Mouse (Mus musculus): ENCODE data around the gene Vav1. TPM values are rescaled to one million over a fixed set of nuclear protein-coding genes. Genes with fewer than 3 reads are reported as not detected.

Vav1 gene
- polyA plus RNA-seq, 1 experiment = not detected

- no peaks in the 10 kb centered on the region for H3K79me2 ChIP-seq (ENCODE audit: control insufficient read depth, insufficient read depth)
- H3K27me3 ChIP-seq (ENCODE audit: control insufficient read depth, insufficient read depth, insufficient read length) = no peaks in the 10 kb centered on the region
- H3K36me3 ChIP-seq (ENCODE audit: control insufficient read depth, insufficient read depth) = no peaks in the 10 kb centered on the region
- H3K4me2 ChIP-seq (ENCODE audit: low read depth) = no peak overlapping the region
- no peak overlapping the region for H3K4me3 ChIP-seq
- no peak overlapping the region for H3ac ChIP-seq (ENCODE audit: control insufficient read depth, insufficient read length)
- TF ChIP-seq MYOG (IDR thresholded peaks at IDR 0.05; ENCODE audit: control insufficient read depth in 1 of 3, insufficient read depth in 1 of 3, insufficient read length in 2 of 3, low read depth in 2 of 3) = no peak
Measured at GRCm38 (mm10) chr17:57271301-57271700, 7.6 kb upstream of the Vav1 start.

GRCm38 (mm10) chr17:57273846-57274245 is 5.1 kb upstream of the Vav1 start:
- Histone ChIP-seq H3ac (ENCODE audit: control insufficient read depth, insufficient read length) (no peak overlapping the region), H3K27me3 (ENCODE audit: control insufficient read depth, insufficient read depth, insufficient read length) (peaks cover 9% of the 10 kb centered on the region), H3K36me3 (ENCODE audit: control insufficient read depth, insufficient read depth) (no peaks in the 10 kb centered on the region), H3K4me3 (no peak overlapping the region), H3K4me2 (ENCODE audit: low read depth) (no peak overlapping the region), H3K79me2 (ENCODE audit: control insufficient read depth, insufficient read depth) (no peaks in the 10 kb centered on the region)
- TF ChIP-seq POLR2AphosphoS2 (IDR thresholded peaks at IDR 0.05; ENCODE audit: insufficient read length, low read depth) (no peak), SRF (IDR thresholded peaks at IDR 0.05; ENCODE audit: control insufficient read depth, insufficient read length, low read depth) (no peak), MAX (IDR thresholded peaks at IDR 0.05; ENCODE audit: low read depth) (no peak), USF1 (IDR thresholded peaks at IDR 0.05; ENCODE audit: low read depth) (no peak), POLR2A (IDR thresholded peaks at IDR 0.05; ENCODE audit: insufficient read length, low read depth) (no peak), E2F4 (IDR thresholded peaks at IDR 0.05; ENCODE audit: insufficient read depth) (no peak), MYOG (IDR thresholded peaks at IDR 0.05; ENCODE audit: control insufficient read depth in 1 of 3, insufficient read depth in 1 of 3, insufficient read length in 2 of 3, low read depth in 2 of 3) (no peak), TCF12 (IDR thresholded peaks at IDR 0.05; ENCODE audit: insufficient read depth, poor library complexity, severe bottlenecking) (no peak), TCF3 (IDR thresholded peaks at IDR 0.05; ENCODE audit: insufficient read length, low read depth) (no peak), CEBPB (IDR thresholded peaks at IDR 0.05; ENCODE audit: insufficient read depth, poor library complexity, severe bottlenecking) (no peak)

- Histone ChIP-seq H3K79me2 (ENCODE audit: control insufficient read depth, insufficient read depth) (no peaks in the 10 kb centered on the region), H3K4me2 (ENCODE audit: low read depth) (peak overlapping the region; percentile 83), H3K4me3 (peak overlapping the region; percentile 54), H3ac (ENCODE audit: control insufficient read depth, insufficient read length) (peak overlapping the region; percentile 16), H3K27me3 (ENCODE audit: control insufficient read depth, insufficient read depth, insufficient read length) (peaks cover 17% of the 10 kb centered on the region), H3K36me3 (ENCODE audit: control insufficient read depth, insufficient read depth) (no peaks in the 10 kb centered on the region)
- TF ChIP-seq SRF (IDR thresholded peaks at IDR 0.05; ENCODE audit: control insufficient read depth, insufficient read length, low read depth) = no peak
- TF ChIP-seq CEBPB (IDR thresholded peaks at IDR 0.05; ENCODE audit: insufficient read depth, poor library complexity, severe bottlenecking) = no peak
- no peak for TF ChIP-seq TCF3 (IDR thresholded peaks at IDR 0.05; ENCODE audit: insufficient read length, low read depth)
- TF ChIP-seq TCF12 (IDR thresholded peaks at IDR 0.05; ENCODE audit: insufficient read depth, poor library complexity, severe bottlenecking) = no peak
- no peak for TF ChIP-seq POLR2AphosphoS2 (IDR thresholded peaks at IDR 0.05; ENCODE audit: insufficient read length, low read depth)
- TF ChIP-seq MAX (IDR thresholded peaks at IDR 0.05; ENCODE audit: low read depth) = no peak
- TF ChIP-seq POLR2A (IDR thresholded peaks at IDR 0.05; ENCODE audit: insufficient read length, low read depth) = no peak
Measured at GRCm38 (mm10) chr17:57274686-57275085, 4.2 kb upstream of the Vav1 start.

GRCm38 (mm10) chr17:57275111-57275996 is 3.5 kb upstream of the Vav1 start:
- no peaks in the 10 kb centered on the region for H3K36me3 ChIP-seq (ENCODE audit: control insufficient read depth, insufficient read depth)
- peak overlapping the region; percentile 16 for H3ac ChIP-seq (ENCODE audit: control insufficient read depth, insufficient read length)
- H3K4me3 ChIP-seq = peak overlapping the region; percentile 54
- peak; percentile 39 for TF ChIP-seq POLR2AphosphoS2 (IDR thresholded peaks at IDR 0.05; ENCODE audit: insufficient read length, low read depth)
- peak; percentile 56 for TF ChIP-seq POLR2A (IDR thresholded peaks at IDR 0.05; ENCODE audit: insufficient read length, low read depth)
- no peak for TF ChIP-seq TCF3 (IDR thresholded peaks at IDR 0.05; ENCODE audit: insufficient read length, low read depth)
- TF ChIP-seq MAX (IDR thresholded peaks at IDR 0.05; ENCODE audit: low read depth) = no peak
- no peaks in the 10 kb centered on the region for H3K79me2 ChIP-seq (ENCODE audit: control insufficient read depth, insufficient read depth)
- peaks cover 24% of the 10 kb centered on the region for H3K27me3 ChIP-seq (ENCODE audit: control insufficient read depth, insufficient read depth, insufficient read length)
- H3K4me2 ChIP-seq (ENCODE audit: low read depth) = peak overlapping the region; percentile 83

GRCm38 (mm10) chr17:57275997-57276351 is 2.9 kb upstream of the Vav1 start:
- TF ChIP-seq CEBPB (IDR thresholded peaks at IDR 0.05; ENCODE audit: insufficient read depth, poor library complexity, severe bottlenecking) (no peak), SRF (IDR thresholded peaks at IDR 0.05; ENCODE audit: control insufficient read depth, insufficient read length, low read depth) (no peak), POLR2A (IDR thresholded peaks at IDR 0.05; ENCODE audit: insufficient read length, low read depth) (no peak), MYOG (IDR thresholded peaks at IDR 0.05; ENCODE audit: control insufficient read depth in 1 of 3, insufficient read depth in 1 of 3, insufficient read length in 2 of 3, low read depth in 2 of 3) (no peak), USF1 (IDR thresholded peaks at IDR 0.05; ENCODE audit: low read depth) (no peak), REST (IDR thresholded peaks at IDR 0.05; ENCODE audit: insufficient read depth, insufficient read length) (no peak), POLR2AphosphoS2 (IDR thresholded peaks at IDR 0.05; ENCODE audit: insufficient read length, low read depth) (no peak), MAX (IDR thresholded peaks at IDR 0.05; ENCODE audit: low read depth) (no peak), E2F4 (IDR thresholded peaks at IDR 0.05; ENCODE audit: insufficient read depth) (no peak), MYOD1 (IDR thresholded peaks at IDR 0.05; ENCODE audit: control insufficient read depth in 1 of 3, insufficient read length in 2 of 3, low read depth in 2 of 3) (no peak), TCF3 (IDR thresholded peaks at IDR 0.05; ENCODE audit: insufficient read length, low read depth) (no peak), TCF12 (IDR thresholded peaks at IDR 0.05; ENCODE audit: insufficient read depth, poor library complexity, severe bottlenecking) (no peak)
- H3K4me3 ChIP-seq = peak overlapping the region; percentile 54
- H3K79me2 ChIP-seq (ENCODE audit: control insufficient read depth, insufficient read depth) = no peaks in the 10 kb centered on the region
- peaks cover 27% of the 10 kb centered on the region for H3K27me3 ChIP-seq (ENCODE audit: control insufficient read depth, insufficient read depth, insufficient read length)
- H3ac ChIP-seq (ENCODE audit: control insufficient read depth, insufficient read length) = no peak overlapping the region
- peak overlapping the region; percentile 83 for H3K4me2 ChIP-seq (ENCODE audit: low read depth)
- H3K36me3 ChIP-seq (ENCODE audit: control insufficient read depth, insufficient read depth) = no peaks in the 10 kb centered on the region
